Mouse (Mus musculus) c-Kit-positive CD71-positive TER-119-positive erythroid progenitor cells, embryonic 14.5 days (primary cell): ENCODE results near the gene Znhit6.

ENCODE experiments used
- DNase-seq: peaks from one replicate; pipeline ENCODE4 v3.0.0-alpha.2; 2013; ENCODE audit warnings: low spot score

Gene Znhit6

DNA sequence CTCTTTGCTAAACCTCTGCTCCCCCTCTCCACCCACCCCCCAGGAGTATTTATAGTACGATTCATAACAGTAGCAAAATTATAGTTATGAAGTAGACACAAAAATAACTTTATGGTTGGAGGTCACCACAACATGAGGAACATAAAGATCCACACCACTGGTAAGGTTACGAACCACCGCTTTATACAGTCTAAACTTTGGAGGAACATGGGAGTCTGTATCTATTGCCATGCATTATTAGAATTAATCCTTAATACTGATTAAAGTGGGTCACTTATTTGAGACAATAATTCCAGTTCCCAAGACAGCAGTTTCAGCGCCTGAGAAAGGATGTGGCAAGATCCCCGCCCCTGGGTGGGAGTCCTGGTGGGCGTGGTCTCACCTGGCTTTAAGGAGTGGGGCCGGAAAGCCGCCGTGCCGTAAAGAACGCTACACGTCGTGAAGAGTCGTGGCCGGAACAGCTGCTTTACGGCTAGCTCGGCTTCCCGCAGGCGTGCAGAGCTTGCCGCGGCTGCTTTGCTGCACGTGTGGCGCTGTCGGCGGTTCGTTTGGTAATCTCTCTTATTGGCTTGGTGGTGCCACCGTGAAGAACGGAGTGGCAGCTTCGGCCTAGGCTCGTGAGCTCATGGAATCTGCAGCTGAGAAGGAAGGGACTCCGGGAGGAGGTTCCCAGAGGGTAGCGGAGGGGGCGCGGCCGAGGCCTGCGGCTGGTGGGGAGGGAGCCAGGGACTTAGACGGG, at the start of gene Znhit6:
Gene Znhit6 (plus strand): TSS at position 463 of the 739 bp plus-strand sequence.
- DNase-seq = peak; percentile 86

- DNase-seq = no peak
Observed at GRCm38 (mm10) chr3:145537870-145538269, 38.1 kb upstream of the Znhit6 start.

DNA sequence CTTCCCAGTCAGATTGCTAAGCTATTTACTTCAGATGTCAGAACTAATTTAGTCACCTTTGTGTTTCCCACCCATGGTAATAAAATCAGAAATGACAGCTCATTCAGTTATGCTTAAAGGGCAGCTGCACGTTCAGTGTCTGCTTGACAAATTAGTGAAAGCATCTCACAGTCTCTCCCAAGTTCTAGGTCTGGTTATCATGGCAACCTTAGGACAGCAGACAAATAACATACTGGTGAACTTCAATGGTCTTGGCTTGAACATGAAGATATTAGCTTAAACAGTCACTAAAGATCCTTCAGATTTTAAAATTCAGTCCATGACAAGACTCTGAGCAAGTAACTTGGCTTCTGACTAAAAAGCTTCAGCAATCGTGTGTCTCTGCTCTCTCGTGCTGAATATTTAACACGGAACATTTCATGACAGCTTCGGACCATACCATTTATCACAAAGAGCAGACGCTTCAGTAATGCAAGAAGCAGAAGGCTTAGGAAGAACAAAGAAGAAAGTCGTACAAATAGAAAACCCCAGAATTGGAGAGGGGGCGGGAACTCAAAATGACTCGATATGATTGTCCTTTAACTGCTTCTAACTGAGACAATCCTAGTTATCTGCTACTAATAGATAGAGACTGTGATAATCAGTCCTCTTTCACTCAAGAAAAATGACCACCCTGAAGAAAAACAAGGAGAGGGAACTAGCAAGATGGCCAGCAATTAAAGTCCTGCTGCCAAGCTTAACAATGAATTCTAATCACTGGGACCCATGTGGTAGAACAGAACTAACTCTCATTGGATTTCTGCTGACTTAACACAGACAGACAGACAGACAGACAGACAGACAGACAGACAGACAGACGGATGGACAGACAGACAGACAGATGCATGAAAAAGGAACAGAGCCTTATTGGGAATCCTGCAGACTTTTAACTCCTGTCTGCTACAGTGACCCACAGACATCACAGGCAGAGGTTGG, 27.3 kb upstream of the Znhit6 start:
- DNase-seq = no peak

DNA sequence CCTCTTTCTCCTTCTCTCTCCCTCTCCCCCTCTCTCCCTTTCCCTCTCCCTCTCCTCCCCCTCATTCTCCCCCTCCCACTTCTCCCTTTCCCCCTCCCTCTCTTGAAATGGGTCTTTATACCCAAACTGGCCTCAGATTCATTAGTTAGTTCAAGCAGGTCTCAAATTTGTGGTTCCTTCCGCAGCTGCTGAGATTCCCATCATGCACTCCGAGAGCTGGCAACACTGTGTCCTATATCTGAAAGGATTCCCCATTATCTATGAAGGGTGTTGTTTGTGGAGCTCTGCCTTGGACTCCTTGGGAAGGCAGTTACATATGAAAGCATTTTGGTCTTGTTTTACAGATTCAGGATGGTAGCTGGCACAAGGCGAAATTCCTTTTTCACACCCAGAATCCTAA, 25.8 kb upstream of the Znhit6 start:
- DNase-seq = no peak

GRCm38 (mm10) chr3:145554388-145554787, 21.6 kb upstream of the Znhit6 start:
- no peak for DNase-seq

DNA sequence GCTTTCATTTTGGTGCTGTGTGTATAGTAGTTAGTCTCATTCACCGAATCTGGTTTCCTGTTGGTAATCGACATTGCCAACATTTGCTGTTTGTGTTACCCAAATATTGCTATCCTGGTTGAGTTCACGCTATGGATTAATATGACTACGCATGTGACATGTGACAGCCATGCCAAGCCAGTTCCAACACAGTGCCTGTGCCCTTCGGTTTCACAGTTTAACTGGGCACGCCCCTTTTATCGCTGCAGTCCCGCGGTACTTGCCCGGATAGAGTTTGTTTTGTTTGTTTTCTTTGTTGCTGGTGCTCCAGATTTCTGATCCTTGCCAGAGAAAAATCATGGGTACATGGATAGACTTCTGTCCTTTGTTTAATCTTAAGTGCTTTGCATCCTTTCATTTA, 19.8 kb upstream of the Znhit6 start:
- DNase-seq = no peak

GRCm38 (mm10) chr3:145559675-145560074, 16.3 kb upstream of the Znhit6 start:
- DNase-seq = no peak

- DNase-seq = no peak
Observed at GRCm38 (mm10) chr3:145560117-145560516, 15.9 kb upstream of the Znhit6 start.

DNA sequence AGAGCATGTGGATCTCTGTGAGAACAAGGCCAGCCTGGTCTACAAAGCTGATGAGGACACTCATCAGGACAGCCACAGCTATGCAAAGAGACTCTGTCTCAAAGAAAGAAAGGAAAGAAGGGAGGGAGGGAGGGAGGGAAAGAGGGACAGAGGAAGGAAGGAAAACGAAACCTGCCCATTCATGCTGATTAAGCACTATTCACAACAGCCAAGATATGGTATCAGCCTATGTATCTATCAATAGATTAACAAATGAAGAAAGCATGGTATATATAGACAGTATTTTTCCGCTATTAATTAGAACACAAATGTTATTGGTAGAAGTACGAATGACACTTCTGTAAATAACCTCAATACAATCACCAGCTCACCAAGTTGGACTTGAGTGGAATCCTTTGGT, 1.5 kb upstream of the Znhit6 start:
- DNase-seq = no peak

DNA sequence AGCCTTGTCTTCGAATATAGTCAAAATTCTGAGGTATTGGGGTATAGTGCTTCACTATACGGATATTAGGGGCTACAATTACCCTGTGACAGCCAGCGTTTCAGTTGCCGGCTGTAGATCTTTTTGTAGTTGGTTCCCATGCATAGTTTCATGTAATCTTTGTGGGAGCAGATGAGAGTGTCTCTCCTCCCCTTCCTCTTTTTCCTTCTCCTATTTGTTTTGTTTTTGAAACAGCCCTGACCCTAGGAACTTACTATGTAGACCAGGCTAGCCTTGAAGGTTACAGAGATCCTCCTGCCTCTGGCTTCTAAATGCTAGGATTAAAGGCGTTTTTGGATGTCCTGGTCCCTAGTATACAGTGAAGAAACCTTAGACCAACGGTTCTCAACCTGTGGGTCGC, 665 bp upstream of the Znhit6 start:
- DNase-seq = no peak

GRCm38 (mm10) chr3:145576482-145576822, 447 bp downstream of the Znhit6 start:
- DNase-seq = no peak

DNA sequence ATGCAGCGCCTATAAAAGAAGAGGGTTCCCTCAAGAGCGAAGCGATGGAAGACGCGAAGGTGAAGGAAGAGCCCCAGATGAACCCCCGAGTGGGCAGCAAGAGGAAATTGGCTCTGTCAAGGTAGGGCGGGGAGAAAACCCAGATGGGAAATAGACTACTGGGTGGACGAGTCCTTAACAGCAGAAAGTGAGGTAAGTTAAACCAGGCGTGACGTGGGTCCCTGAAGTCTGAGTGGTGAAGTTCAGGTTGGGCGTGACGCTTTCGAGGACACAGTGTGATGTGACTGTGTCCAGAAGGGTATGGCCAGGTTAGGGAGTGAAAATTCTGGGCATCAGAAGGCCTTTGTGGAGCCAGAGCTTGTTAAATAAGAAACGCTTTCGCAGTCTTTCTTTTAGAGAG, 871 bp downstream of the Znhit6 start:
- DNase-seq = no peak

- DNase-seq = no peak
Observed at GRCm38 (mm10) chr3:145583043-145583442, 7.0 kb downstream of the Znhit6 start.

GRCm38 (mm10) chr3:145583522-145584200, 7.7 kb downstream of the Znhit6 start:
- no peak for DNase-seq

GRCm38 (mm10) chr3:145590562-145590961, 14.6 kb downstream of the Znhit6 start:
- DNase-seq = peak; percentile 64

GRCm38 (mm10) chr3:145591841-145592542, 16.0 kb downstream of the Znhit6 start:
- no peak for DNase-seq

DNA sequence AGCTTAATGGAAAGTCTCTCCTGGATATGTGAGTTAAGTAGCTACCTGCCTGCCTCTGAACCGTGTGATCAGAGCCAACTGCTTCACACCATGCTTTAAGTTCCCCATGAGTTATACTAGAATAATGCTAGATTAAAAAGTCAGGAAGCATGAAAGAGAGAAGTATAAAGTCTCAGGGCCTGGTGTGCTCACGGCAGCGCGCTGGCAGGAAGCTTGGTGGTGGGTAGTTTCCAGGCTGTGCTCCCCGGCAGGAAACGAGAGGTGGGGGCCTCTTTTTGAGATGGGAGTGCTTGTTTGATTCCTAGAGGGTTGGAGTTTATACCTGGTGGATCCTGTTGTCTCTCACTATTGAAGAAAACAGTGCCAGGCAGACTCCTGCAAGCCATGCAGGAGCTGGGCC, 19.3 kb downstream of the Znhit6 start:
- DNase-seq = no peak

DNA sequence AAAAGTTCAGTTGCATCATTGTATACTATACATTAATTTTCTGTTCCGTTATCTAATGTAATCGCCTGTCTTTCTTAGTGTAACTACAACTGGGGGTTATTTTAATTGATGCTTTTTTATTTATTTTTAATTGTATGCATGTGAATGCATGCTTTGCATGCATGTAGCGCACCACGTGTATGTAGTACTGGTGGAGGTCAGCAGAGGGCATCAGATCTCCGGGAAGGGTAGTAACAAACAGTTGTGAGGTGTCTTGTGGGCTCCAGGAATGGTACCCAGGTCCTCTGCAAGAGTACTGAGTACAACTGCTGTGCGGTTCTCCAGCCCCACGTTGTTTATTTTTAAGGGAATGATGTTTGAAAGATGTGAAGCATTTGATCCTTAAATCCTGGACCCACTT, 23.1 kb downstream of the Znhit6 start:
- DNase-seq = no peak

DNA sequence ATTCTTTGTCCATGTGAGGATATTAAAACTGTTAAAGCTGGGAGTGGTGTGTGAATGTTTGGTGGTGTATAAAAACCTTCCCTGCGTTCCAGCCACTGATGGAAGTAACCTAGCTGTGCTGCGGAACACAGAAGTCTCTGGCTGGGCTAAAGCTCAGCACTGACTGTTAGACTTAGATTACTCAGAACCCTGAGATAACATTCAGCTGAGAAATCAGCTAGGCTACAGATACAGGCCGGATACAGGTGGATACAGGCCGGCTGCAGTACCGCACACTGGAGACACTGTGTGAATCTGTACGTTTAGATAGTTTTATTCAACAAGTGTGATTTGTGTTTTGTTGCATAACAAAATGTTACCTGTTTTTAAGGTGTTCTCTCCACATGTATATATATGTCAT, 24.8 kb downstream of the Znhit6 start:
- no peak for DNase-seq

DNA sequence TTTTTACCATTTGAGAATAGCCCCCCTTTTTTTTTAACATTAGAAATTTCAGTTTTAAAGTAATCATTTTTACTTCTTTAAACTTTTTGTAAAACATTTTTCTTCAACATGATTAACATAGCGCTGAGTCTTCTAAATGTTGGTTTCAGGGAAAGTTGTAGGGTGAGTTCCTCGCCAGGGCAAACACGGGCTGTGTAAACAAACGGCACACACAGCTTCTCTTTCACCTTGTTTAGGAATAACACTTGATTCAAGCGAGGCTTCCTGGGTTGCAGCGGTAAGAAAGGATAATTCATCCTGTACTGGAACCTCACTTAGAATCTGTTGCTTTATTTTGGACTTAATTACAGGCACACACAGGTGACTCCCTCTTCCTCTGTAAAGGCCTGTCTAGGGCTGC, 25.3 kb downstream of the Znhit6 start:
- DNase-seq = no peak

DNA sequence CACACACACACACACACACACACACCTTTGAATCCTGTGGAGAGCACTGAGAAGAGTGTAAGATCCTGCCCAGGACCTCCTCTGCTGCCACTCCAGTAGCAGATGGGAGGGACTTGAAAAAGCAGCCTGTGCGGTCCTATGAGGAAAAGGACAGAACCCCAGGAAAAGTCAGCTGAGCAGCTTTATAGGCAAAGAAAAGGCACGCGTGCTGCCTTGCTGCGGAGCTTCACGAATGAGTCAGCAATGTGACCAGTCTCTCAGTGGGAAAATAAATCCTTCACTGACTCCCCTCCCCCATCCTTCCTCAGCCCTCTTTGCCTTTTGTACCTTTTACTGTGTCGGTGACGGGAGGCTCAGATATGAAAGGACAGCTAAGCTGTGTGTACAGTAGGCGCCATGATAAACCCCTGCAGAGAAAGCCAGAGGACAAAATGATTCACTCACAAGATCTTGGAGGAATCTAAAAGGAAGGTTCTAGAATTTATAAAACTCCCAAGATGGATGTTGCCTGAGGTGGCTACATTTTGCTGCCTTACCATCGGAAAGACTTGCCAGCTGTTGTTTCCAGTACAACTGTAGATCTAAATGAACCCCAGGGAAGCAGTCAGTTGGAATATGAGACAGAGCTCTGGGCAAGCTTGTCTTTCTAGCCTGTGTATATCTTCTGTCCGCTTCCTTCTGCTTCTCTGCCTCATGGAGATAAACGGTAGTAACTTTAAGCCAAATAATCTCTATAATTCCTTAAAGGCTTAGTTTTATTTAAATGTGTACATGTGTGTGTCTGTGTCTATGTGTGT, 26.6 kb downstream of the Znhit6 start:
- DNase-seq = no peak
